In genomic region chr9:123523676-123524075, GRCm38 (mm10) we compare ENCODE assay signal across 9 mouse cellular contexts. TPM values are rescaled to one million over a fixed set of nuclear protein-coding genes. Genes with fewer than 3 reads are reported as not detected.
DNase-seq lines count a peak whose midpoint lies in the region; ATAC-seq and TF ChIP-seq lines count a peak whose summit lies in the region.
"Had no signal": no experiment of that assay in that cellular context is flagged by ENCODE, and none has a peak within 500 bp of the region (broad histone marks: within the 10 kb centered on the region; RNA-seq: fewer than 3 reads in every experiment).

No protein-coding gene starts in this region.

- H3K9ac ChIP-seq in hindbrain, postnatal 0 days (replicated peaks; ENCODE audit: low read length), result no peak overlapping the region
- no peak overlapping the region for H3K9ac ChIP-seq in hindbrain, embryonic 13.5 days
- no peak overlapping the region for H3K9ac ChIP-seq in CH12.LX (ENCODE audit: insufficient read depth, low read depth)

- no peaks in the 10 kb centered on the region for H3K4me1 ChIP-seq in hindbrain, postnatal 0 days (ENCODE audit: insufficient read depth, low read length)
- peaks cover 8% of the 10 kb centered on the region for H3K4me1 ChIP-seq in hindbrain, embryonic 13.5 days (replicated peaks)
- H3K4me1 ChIP-seq in CH12.LX (ENCODE audit: control insufficient read depth in 1 of 2, insufficient read depth in 2 of 2), result peaks cover 6 to 22% of the 10 kb centered on the region in 2 experiments

- dilution Hi-C loops in CH12.LX (cut with MboI; ENCODE audit: extremely low pct_ligation_motif_present, extremely low pct_unique_long_range_greater_than_20kb, low sequenced_read_pairs), result no loop called here

- DNase-seq in hindbrain, postnatal 0 days (ENCODE audit: low spot score), result peak; percentile 44
- DNase-seq in 416B (ENCODE audit: low read depth) (peak; percentile 64), CH12.LX (ENCODE audit: extremely low read depth) (peak; percentile 62)
- peak; percentile 57 for DNase-seq in embryo, embryonic 11 days
- DNase-seq in natural killer cell, adult 2 months (ENCODE audit: low spot score in 2 of 2), result peak; percentile 52 to 66
- no peak for DNase-seq in urinary bladder, adult 2 months (ENCODE audit: low spot score)
- no peak for DNase-seq in layer of hippocampus, adult 8-10 months (ENCODE audit: low spot score in 2 of 2)

- TF ChIP-seq POLR2A in CH12.LX (IDR thresholded peaks at IDR 0.05; ENCODE audit: low read depth, low read length), result no peak

- 33% methylated on average over 3 of the region's 3 CpGs for WGBS in hindbrain, postnatal 0 days
- WGBS in hindbrain, embryonic 13.5 days, result 33% methylated on average over 3 of the region's 3 CpGs

- no peak overlapping the region for H3K27ac ChIP-seq in hindbrain, postnatal 0 days
- H3K27ac ChIP-seq in hindbrain, embryonic 13.5 days, result no peak overlapping the region
- H3K27ac ChIP-seq in CH12.LX (ENCODE audit: insufficient read depth, low read depth), result no peak overlapping the region

- ATAC-seq in hindbrain, postnatal 0 days, result no peak
- ATAC-seq in hindbrain, embryonic 13.5 days (ENCODE audit: low FRiP score), result no peak

- H3K36me3 ChIP-seq in hindbrain, postnatal 0 days (ENCODE audit: insufficient read depth, low read length), result peaks cover 12% of the 10 kb centered on the region; the same call in 1 of the 2 replicates
- H3K36me3 ChIP-seq in hindbrain, embryonic 13.5 days, result peaks cover 17% of the 10 kb centered on the region
- peaks cover 20 to 41% of the 10 kb centered on the region in 2 experiments for H3K36me3 ChIP-seq in CH12.LX (replicated peaks in 1 of 2; ENCODE audit: control insufficient read depth in 1 of 2, insufficient read depth in 1 of 2, low read length in 1 of 2)

- no peaks in the 10 kb centered on the region for H3K79me2 ChIP-seq in CH12.LX (replicated peaks; ENCODE audit: control insufficient read depth, extremely low read depth, insufficient read depth, poor library complexity, severe bottlenecking)

- TF ChIP-seq EP300 in CH12.LX (IDR thresholded peaks at IDR 0.05; ENCODE audit: low read length), result no peak

- H3K9me3 ChIP-seq in hindbrain, postnatal 0 days (ENCODE audit: low read length), result no peaks in the 10 kb centered on the region
- H3K9me3 ChIP-seq in hindbrain, embryonic 13.5 days, result no peaks in the 10 kb centered on the region
- H3K9me3 ChIP-seq in CH12.LX (replicated peaks; ENCODE audit: low read length), result no peaks in the 10 kb centered on the region
- H3K9me3 ChIP-seq: megakaryocyte, embryonic 14.5 days had no signal

- peak; percentile 72 for TF ChIP-seq CTCF in hindbrain, postnatal 0 days (IDR thresholded peaks at IDR 0.05; ENCODE audit: low read depth)
- TF ChIP-seq CTCF in CH12.LX (conservative IDR thresholded peaks at IDR 0.05 in 1 of 2, IDR thresholded peaks at IDR 0.05 in 1 of 2; ENCODE audit: low read depth in 2 of 2, low read length in 2 of 2), result peak; percentile 63 to 71

- in situ Hi-C loops in CH12.LX (cut with MboI; ENCODE audit: low pct_ligation_motif_present, low pct_unique_long_range_greater_than_20kb, low sequenced_read_pairs), result loop anchor here (10.0 kb wide), 1 partner anchor 269 kb away; no protein-coding TSS in a partner anchor

- no peak overlapping the region for H3K4me3 ChIP-seq in hindbrain, postnatal 0 days (ENCODE audit: low read length)
- H3K4me3 ChIP-seq in hindbrain, embryonic 13.5 days, result no peak overlapping the region
- no peak overlapping the region for H3K4me3 ChIP-seq in CH12.LX (replicated peaks in 1 of 3; ENCODE audit: low read depth in 2 of 3, low read length in 2 of 3, poor library complexity in 1 of 3)
- H3K4me3 ChIP-seq: megakaryocyte, embryonic 14.5 days had no signal

- no peaks in the 10 kb centered on the region for H3K27me3 ChIP-seq in hindbrain, postnatal 0 days (ENCODE audit: insufficient read depth, low read length)
- no peaks in the 10 kb centered on the region for H3K27me3 ChIP-seq in hindbrain, embryonic 13.5 days
- no peaks in the 10 kb centered on the region for H3K27me3 ChIP-seq in CH12.LX (replicated peaks)
- H3K27me3 ChIP-seq: megakaryocyte, embryonic 14.5 days had no signal

- peak; percentile 9 for TF ChIP-seq RAD21 in CH12.LX (IDR thresholded peaks at IDR 0.05; ENCODE audit: low read depth, low read length)

- H3K4me2 ChIP-seq in hindbrain, postnatal 0 days (ENCODE audit: low read depth, low read length), result no peak overlapping the region
- H3K4me2 ChIP-seq in hindbrain, embryonic 13.5 days, result no peak overlapping the region
- no peak overlapping the region for H3K4me2 ChIP-seq in CH12.LX (ENCODE audit: insufficient read depth, low read depth, poor library complexity, severe bottlenecking)

TF ChIP-seq in CH12.LX, 34 proteins besides CTCF, POLR2A, EP300 and RAD21:
- TF ChIP-seq RCOR1 (conservative IDR thresholded peaks at IDR 0.05; ENCODE audit: low read depth, low read length), result no peak
- TF ChIP-seq JUND (conservative IDR thresholded peaks at IDR 0.05; ENCODE audit: low read depth, low read length), result no peak
- no peak for TF ChIP-seq ZMIZ1 (IDR thresholded peaks at IDR 0.05; ENCODE audit: low read depth, low read length)
- peak; percentile 47 for TF ChIP-seq SMC3 (IDR thresholded peaks at IDR 0.05; ENCODE audit: low read depth, low read length)
- TF ChIP-seq GABPA (IDR thresholded peaks at IDR 0.05; ENCODE audit: insufficient replicate concordance, low read depth, low read length), result no peak

RNA-seq across cellular contexts. Expression of gene Sacm1l, which starts 5.9 kb away (rescaled TPM):
- total RNA-seq in hindbrain, postnatal 0 days (2014; rRNA removed), result 24.8 and 32.2 TPM in 2 replicates
- polyA plus RNA-seq in hindbrain, postnatal 0 days (2015; fragmentation: Nextera tagmentation; extraction: Ambion mirVana), result 37.1 and 39.7 TPM in 2 replicates
- 50.4 and 52.4 TPM in 2 replicates for polyA plus RNA-seq in hindbrain, embryonic 13.5 days (2015; fragmentation: Nextera tagmentation; extraction: Ambion mirVana)
- total RNA-seq in CH12.LX (2012; rRNA removed) (29.5 and 31.1 TPM in 2 replicates), CH12.LX (2014; rRNA removed) (67.6 and 77.0 TPM in 2 replicates)
- polyA plus RNA-seq in CH12.LX (2012; ENCODE audit: insufficient read length, low read depth), result 37.4 and 38.2 TPM in 2 replicates
- polyA plus RNA-seq in urinary bladder, adult 2 months (2012; rRNA removed), result 29.2 and 34.1 TPM in 2 replicates
- 10 to 100 TPM; 54.6 to 69.3 (median 62.3) TPM for total RNA-seq in layer of hippocampus, adult 8-10 months (2022)

RNA-seq across cellular contexts. Expression of gene Limd1, which starts 45.2 kb away (rescaled TPM):
- total RNA-seq in hindbrain, postnatal 0 days (2014; rRNA removed), result 29.7 and 30.3 TPM in 2 replicates
- 11.1 and 11.4 TPM in 2 replicates for polyA plus RNA-seq in hindbrain, postnatal 0 days (2015; fragmentation: Nextera tagmentation; extraction: Ambion mirVana)
- 17.3 and 18.1 TPM in 2 replicates for polyA plus RNA-seq in hindbrain, embryonic 13.5 days (2015; fragmentation: Nextera tagmentation; extraction: Ambion mirVana)
- 64.5 and 68.6 TPM in 2 replicates for total RNA-seq in CH12.LX (2012; rRNA removed)
- total RNA-seq in CH12.LX (2014; rRNA removed), result 52.6 and 52.7 TPM in 2 replicates
- polyA plus RNA-seq in CH12.LX (2012; ENCODE audit: insufficient read length, low read depth), result 54.6 and 60.5 TPM in 2 replicates
- 27.4 and 31.9 TPM in 2 replicates for polyA plus RNA-seq in urinary bladder, adult 2 months (2012; rRNA removed)
- 1 to 10 TPM; 6.7 to 9.6 (median 7.6) TPM for total RNA-seq in layer of hippocampus, adult 8-10 months (2022)

Comparison
In these comparisons a context has a peak if more than half of its experiments do, and no peak if none do; other contexts are left out.
1. DNase-seq: peak in hindbrain, postnatal 0 days (single experiment), 416B (single experiment), CH12.LX (single experiment), embryo, embryonic 11 days (single experiment) and natural killer cell, adult 2 months (2 of 2); none in urinary bladder, adult 2 months (single experiment) and layer of hippocampus, adult 8-10 months (0 of 2).